Mouse (Mus musculus) E14TG2a.4 (cell line): ENCODE measurements around the gene Ntm.

Source experiments
- CTCF ChIP-seq: conservative IDR thresholded peaks from 2 replicates; pipeline ENCODE4 v1.5.1; 2014; ENCODE audit warnings: low read length
- NANOG ChIP-seq: IDR thresholded peaks from 2 replicates; pipeline ENCODE4 v1.6.1; 2014; ENCODE audit warnings: borderline replicate concordance, low read length, mixed read lengths

GRCm38 (mm10) chr9:29205680-29206079 lies 757.3 kb downstream of the Ntm start:
- TF ChIP-seq NANOG (no peak), CTCF (no peak)
